Mouse (Mus musculus) adrenal gland, adult 8-10 months (tissue): Measurements from ENCODE around the gene Rnf150. TPM values are rescaled to one million over a fixed set of nuclear protein-coding genes. Genes with fewer than 3 reads are reported as not detected.
A peak's percentile ranks its signal among the peaks of the same experiment; 100 is the strongest.

Experiments used
- DNase-seq: peaks from one replicate; pipeline ENCODE4 v3.0.0; 2022
- total RNA-seq, 4 experiments: library from RNA; stranded (reverse); gene quantifications; 2 replicates each; pipeline ENCODE4 v1.2.4; 2022

Gene Rnf150
- total RNA-seq, 4 experiments from 2014 or later: 17.9 to 21.1 (median 18.8) TPM

- no peak for DNase-seq
These were observed 26.0 kb downstream of the Rnf150 start for GRCm38 (mm10) chr8:82889062-82889720.

- DNase-seq: peak; percentile 19
These were observed 31.9 kb downstream of the Rnf150 start for GRCm38 (mm10) chr8:82895091-82895490.

- DNase-seq: no peak
These were observed 33.6 kb downstream of the Rnf150 start for GRCm38 (mm10) chr8:82896796-82897195.

GRCm38 (mm10) chr8:82897628-82898458 is 34.7 kb downstream of the Rnf150 start:
- DNase-seq: no peak

GRCm38 (mm10) chr8:82898459-82898841 is 35.3 kb downstream of the Rnf150 start:
- DNase-seq: no peak

GRCm38 (mm10) chr8:82900958-82901357 is 37.8 kb downstream of the Rnf150 start:
- no peak for DNase-seq

- DNase-seq: no peak
These were observed 38.5 kb downstream of the Rnf150 start for GRCm38 (mm10) chr8:82901549-82902138.

GRCm38 (mm10) chr8:82903497-82903896 is 40.3 kb downstream of the Rnf150 start:
- no peak for DNase-seq

GRCm38 (mm10) chr8:82907271-82907670 is 44.1 kb downstream of the Rnf150 start:
- DNase-seq: no peak

GRCm38 (mm10) chr8:82911436-82911835 is 48.3 kb downstream of the Rnf150 start:
- no peak for DNase-seq

GRCm38 (mm10) chr8:82912282-82912681 is 49.1 kb downstream of the Rnf150 start:
- no peak for DNase-seq

- DNase-seq: no peak
These were observed 51.4 kb downstream of the Rnf150 start for GRCm38 (mm10) chr8:82914543-82914942.

GRCm38 (mm10) chr8:82916851-82917539 is 53.8 kb downstream of the Rnf150 start:
- DNase-seq: no peak

GRCm38 (mm10) chr8:82917540-82918316 is 54.6 kb downstream of the Rnf150 start:
- no peak for DNase-seq

GRCm38 (mm10) chr8:82919676-82920075 is 56.5 kb downstream of the Rnf150 start:
- no peak for DNase-seq

GRCm38 (mm10) chr8:82920124-82920523 is 57.0 kb downstream of the Rnf150 start:
- no peak for DNase-seq

GRCm38 (mm10) chr8:82925286-82925685 is 62.1 kb downstream of the Rnf150 start:
- no peak for DNase-seq

GRCm38 (mm10) chr8:82926518-82926917 is 63.4 kb downstream of the Rnf150 start:
- DNase-seq: no peak

- peak; percentile 15 for DNase-seq
These were observed 68.4 kb downstream of the Rnf150 start for GRCm38 (mm10) chr8:82931554-82931953.

- DNase-seq: no peak
These were observed 73.0 kb downstream of the Rnf150 start for GRCm38 (mm10) chr8:82936162-82936561.

- no peak for DNase-seq
These were observed 73.7 kb downstream of the Rnf150 start for GRCm38 (mm10) chr8:82936866-82937265.

GRCm38 (mm10) chr8:82939912-82940311 is 76.8 kb downstream of the Rnf150 start:
- peak; percentile 44 for DNase-seq
